Mouse (Mus musculus) embryonic facial prominence, embryonic 10.5 days (tissue): ENCODE results near the gene Serpine1. TPM values are rescaled to one million over a fixed set of nuclear protein-coding genes. Genes with fewer than 3 reads are reported as not detected.

Source experiments
- DNase-seq: peaks from one replicate; pipeline ENCODE4 v3.0.0-alpha.2; 2017; ENCODE audit warnings: low spot score
- H3K27ac ChIP-seq: fragments of 300-500 bp; sonication (generic); replicated peaks from 2 replicates; pipeline ENCODE4 v1.5.1; 2016; ENCODE audit warnings: mild to moderate bottlenecking
- H3K27me3 ChIP-seq: fragments of 300-500 bp; sonication (generic); replicated peaks from 2 replicates; pipeline ENCODE4 v1.6.1; 2016; ENCODE audit warnings: low read depth, mild to moderate bottlenecking; ENCODE audit not compliant: poor library complexity, severe bottlenecking
- H3K36me3 ChIP-seq: fragments of 300-500 bp; sonication (generic); replicated peaks from 2 replicates; pipeline ENCODE4 v1.6.1; 2016; ENCODE audit warnings: mild to moderate bottlenecking, moderate library complexity
- H3K4me1 ChIP-seq: fragments of 300-500 bp; sonication (generic); 2 replicates; pipeline ENCODE4 v1.6.1; 2016
- H3K4me3 ChIP-seq: fragments of 300-500 bp; sonication (generic); 2 replicates; pipeline ENCODE4 v1.5.1; 2016; ENCODE audit warnings: mild to moderate bottlenecking, moderate library complexity
- H3K9me3 ChIP-seq: fragments of 300-500 bp; sonication (generic); 2 replicates; pipeline ENCODE4 v1.6.1; 2016; ENCODE audit warnings: mild to moderate bottlenecking
- WGBS: fragments of 180-500 bp; shearing (Covaris S2); methylation state at CpG from one replicate; pipeline ENCODE4 v1.1.7; 2016; 5-methylcytosine and 5-hydroxymethylcytosine counted together
- polyA plus RNA-seq: library from polyadenylated mRNA; unstranded; fragments of >200 nt; fragmentation: Nextera tagmentation; extraction: Ambion mirVana; gene quantifications from 2 replicates; pipeline ENCODE4 v1.2.1, GENCODE M21; 2016

Gene Serpine1
- polyA plus RNA-seq, 1 experiment from 2014 or later: 0.12 TPM

DNA sequence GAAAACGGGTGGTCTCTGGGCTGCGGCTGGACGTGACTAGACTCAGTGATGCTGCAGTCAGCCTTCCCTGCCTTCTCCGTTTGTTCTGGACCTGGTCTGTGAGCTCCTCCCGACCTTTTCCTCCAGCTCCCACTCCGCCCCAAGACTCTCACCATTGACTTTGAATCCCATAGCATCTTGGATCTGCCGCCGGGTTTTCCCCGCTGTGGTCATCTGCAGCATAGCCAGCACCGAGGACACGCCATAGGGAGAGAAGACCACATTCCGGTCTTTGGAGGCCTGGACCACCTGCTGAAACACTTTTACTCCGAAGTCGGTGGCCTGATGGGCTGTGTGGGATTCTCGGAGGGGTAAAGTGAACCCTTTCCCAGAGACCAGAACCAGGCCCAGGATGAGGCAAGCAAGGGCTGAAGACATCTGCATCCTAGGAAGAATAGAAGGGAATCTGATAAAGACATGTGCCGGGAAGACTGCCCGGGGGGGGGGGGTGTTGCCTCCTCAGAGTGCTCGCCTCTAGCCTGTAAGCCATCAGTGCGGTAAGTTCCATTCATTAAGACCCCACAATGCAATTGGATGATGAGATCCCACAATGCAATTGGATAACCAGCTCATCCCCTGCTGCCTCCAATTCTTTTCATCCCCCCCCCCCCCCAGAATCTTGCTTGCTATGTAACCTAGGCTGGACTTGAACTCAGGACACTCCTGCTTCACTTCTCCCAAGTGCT is 1.0 kb downstream of the Serpine1 start:
- H3K36me3 ChIP-seq: no peaks in the 10 kb centered on the region
- WGBS: 88% methylated on average over 19 of the region's 19 CpGs
- DNase-seq: no peak
- no peak overlapping the region for H3K4me3 ChIP-seq
- no peaks in the 10 kb centered on the region for H3K9me3 ChIP-seq
- H3K27ac ChIP-seq: no peak overlapping the region
- H3K4me1 ChIP-seq: peaks cover 33% of the 10 kb centered on the region
- H3K27me3 ChIP-seq: no peaks in the 10 kb centered on the region

DNA sequence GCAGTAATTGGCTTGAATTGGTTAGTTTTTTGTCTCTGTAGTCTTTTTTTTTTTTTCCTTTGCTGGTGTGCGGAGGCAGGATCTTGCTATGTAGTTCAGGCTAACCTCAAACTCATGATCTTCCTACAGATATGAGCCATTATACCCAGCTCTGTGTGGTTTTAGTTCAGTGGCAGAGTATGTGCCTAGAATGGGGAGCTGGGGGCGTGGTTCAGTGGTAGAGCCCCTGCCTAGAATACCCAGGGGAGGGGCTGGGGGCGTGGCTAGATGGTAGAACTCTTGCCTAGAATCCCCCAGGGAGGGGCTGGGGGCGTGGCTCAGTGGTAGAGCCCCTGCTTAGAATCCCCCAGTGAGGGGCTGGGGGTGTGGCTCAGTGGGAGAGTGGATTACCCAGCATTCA is 3.4 kb downstream of the Serpine1 start:
- DNase-seq: no peak
- H3K4me3 ChIP-seq: no peak overlapping the region
- H3K9me3 ChIP-seq: no peaks in the 10 kb centered on the region
- no peak overlapping the region for H3K27ac ChIP-seq
- WGBS: 66% methylated on average over 4 of the region's 4 CpGs
- peaks cover 17% of the 10 kb centered on the region for H3K4me1 ChIP-seq
- H3K27me3 ChIP-seq: no peaks in the 10 kb centered on the region
- no peaks in the 10 kb centered on the region for H3K36me3 ChIP-seq

DNA sequence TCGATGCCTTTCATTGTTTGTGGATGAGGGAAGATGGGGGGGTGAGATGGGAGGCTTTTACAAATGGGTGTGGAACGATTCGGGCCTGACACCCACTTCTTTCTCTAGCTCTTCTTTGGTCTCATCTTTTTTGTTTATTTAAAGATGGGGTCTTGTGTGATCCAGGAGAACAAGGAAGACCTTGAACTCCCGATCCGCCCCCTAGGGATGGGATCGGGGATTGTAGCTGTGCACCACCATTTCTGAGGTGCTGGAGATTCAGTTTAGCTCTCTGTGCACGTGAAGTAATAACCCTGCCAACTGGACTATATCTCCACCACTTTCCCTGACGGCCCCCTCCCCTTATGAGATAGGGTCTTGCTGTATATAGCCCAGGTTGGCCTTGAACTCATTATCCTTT is 6.1 kb downstream of the Serpine1 start:
- no peaks in the 10 kb centered on the region for H3K27me3 ChIP-seq
- H3K27ac ChIP-seq: no peak overlapping the region
- DNase-seq: no peak
- no peak overlapping the region for H3K4me3 ChIP-seq
- WGBS: 73% methylated on average over 8 of the region's 8 CpGs
- H3K36me3 ChIP-seq: no peaks in the 10 kb centered on the region
- H3K9me3 ChIP-seq: no peaks in the 10 kb centered on the region
- H3K4me1 ChIP-seq: no peaks in the 10 kb centered on the region

DNA sequence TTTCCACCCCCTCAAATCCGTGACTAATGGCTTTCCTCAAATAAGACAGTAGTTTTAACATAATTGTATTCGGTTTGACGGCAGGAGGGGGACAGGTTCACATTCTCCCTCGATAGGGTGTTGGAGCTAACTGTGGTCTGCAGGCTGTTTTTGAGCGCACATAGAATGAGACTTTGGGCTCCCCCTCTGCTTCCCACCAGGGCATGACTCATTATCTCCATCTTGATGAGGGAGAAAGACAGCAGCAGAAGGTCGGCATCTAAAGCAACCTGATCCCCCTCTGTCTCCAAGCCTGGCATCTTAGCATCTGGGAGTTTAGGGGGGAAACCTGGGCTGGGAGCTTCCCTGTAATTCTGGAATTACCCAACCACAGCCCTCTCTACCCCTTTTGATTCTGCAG is 6.6 kb downstream of the Serpine1 start:
- no peak for DNase-seq
- WGBS: 63% methylated on average over 6 of the region's 6 CpGs
- Histone ChIP-seq H3K36me3 (no peaks in the 10 kb centered on the region), H3K27me3 (no peaks in the 10 kb centered on the region), H3K4me1 (no peaks in the 10 kb centered on the region), H3K4me3 (no peak overlapping the region), H3K9me3 (no peaks in the 10 kb centered on the region), H3K27ac (no peak overlapping the region)

DNA sequence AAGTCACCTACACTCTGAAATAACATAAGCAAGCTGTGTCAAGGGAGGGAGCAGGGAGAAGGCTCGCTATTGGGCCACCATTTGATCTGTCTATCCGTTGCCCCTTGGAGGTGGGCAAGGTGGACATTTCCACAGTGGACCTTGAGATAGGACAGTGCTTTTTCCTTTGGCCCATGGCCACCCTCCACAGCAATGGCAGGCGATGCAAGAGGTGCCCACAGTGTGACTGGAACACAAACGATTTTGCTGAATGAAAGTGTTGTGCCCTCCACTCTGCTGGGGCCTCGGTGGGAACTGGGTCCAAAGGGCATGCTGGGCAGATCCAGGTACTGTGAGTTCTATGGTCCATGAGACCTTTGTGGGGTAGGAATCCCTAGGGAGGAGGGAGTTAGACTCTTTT is 9.5 kb downstream of the Serpine1 start:
- DNase-seq: no peak
- Histone ChIP-seq H3K27me3 (no peaks in the 10 kb centered on the region), H3K4me3 (no peak overlapping the region), H3K27ac (no peak overlapping the region), H3K9me3 (no peaks in the 10 kb centered on the region), H3K4me1 (no peaks in the 10 kb centered on the region), H3K36me3 (no peaks in the 10 kb centered on the region)
- WGBS: 81% methylated on average over 5 of the region's 5 CpGs

DNA sequence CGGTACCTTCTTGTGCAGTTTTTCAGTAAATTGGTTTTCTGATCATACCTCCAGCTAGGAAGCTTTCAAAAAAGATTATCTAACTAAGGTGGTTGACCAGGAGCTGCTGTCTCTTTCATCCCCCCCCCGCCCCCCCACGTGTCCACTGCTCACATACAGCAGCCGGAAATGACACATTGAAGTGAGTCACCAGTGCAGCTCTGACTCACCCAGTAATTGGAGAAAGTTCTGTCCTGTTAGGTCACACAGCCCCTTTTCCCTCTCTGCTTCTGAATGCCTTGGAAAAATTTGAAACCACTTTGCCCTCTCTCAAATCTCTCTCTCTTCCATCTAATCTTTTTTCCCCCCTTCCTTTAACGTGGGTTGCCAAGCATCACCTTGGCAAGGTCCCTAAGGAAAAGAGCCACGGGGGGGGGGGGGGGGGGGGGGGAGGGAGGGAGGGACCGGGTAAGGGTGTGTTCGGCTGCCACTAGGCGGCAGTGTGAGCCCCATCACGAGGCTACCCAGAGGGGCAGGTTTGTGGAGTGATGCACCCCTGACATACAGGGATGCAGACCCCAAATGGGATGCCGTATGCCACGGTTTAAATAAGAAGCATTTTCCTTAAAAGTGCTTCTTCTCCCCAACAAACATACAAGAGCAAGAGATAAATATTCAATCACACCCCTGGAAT is 10.1 kb downstream of the Serpine1 start:
- Histone ChIP-seq H3K27me3 (no peaks in the 10 kb centered on the region), H3K4me3 (no peak overlapping the region), H3K9me3 (no peaks in the 10 kb centered on the region), H3K27ac (no peak overlapping the region), H3K4me1 (no peaks in the 10 kb centered on the region), H3K36me3 (no peaks in the 10 kb centered on the region)
- WGBS: 28% methylated on average over 12 of the region's 12 CpGs
- peak; percentile 40 for DNase-seq

DNA sequence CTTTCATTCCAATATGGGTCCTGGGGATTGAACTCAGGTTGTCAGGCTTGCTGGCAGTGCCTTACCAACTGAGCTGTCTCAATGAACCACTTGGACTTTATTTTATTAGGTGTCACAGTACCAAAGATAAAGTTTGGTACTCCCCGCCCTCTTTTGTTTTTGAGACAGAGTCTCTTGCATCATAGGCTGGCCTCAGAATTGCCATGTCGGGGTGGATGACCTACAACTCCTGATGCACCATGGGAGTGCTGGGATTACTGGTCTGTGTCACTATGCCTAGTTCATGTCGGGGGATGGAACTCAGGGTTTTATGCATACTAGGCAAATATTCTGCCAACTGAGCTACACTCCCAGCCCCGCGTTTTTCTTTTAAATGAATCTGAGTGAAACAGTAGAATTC is 17.2 kb downstream of the Serpine1 start:
- H3K36me3 ChIP-seq: no peaks in the 10 kb centered on the region
- WGBS: 91% methylated on average over 5 of the region's 5 CpGs
- H3K4me3 ChIP-seq: no peak overlapping the region
- no peaks in the 10 kb centered on the region for H3K4me1 ChIP-seq
- DNase-seq: no peak
- H3K9me3 ChIP-seq: no peaks in the 10 kb centered on the region
- no peak overlapping the region for H3K27ac ChIP-seq
- H3K27me3 ChIP-seq: no peaks in the 10 kb centered on the region

DNA sequence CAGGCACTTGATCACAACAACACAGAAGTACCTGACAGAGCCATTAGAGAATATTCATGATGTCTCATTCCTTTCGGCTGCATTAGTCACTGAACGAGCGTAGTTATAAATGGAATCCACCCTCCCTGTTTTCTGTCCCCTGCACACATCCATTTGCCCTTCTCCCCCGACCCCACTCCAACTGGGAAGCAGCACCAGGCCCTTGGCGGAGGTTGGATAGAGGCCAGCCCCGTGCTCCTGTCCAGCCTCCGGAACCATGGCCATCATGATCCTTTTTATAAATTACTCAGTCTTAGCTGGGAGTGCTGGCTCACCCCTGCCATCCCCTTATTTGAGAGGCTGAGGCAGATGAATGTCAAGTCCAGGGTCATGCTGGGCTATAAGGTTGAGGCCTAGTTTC is 17.8 kb downstream of the Serpine1 start:
- 89% methylated on average over 7 of the region's 7 CpGs for WGBS
- no peaks in the 10 kb centered on the region for H3K9me3 ChIP-seq

DNA sequence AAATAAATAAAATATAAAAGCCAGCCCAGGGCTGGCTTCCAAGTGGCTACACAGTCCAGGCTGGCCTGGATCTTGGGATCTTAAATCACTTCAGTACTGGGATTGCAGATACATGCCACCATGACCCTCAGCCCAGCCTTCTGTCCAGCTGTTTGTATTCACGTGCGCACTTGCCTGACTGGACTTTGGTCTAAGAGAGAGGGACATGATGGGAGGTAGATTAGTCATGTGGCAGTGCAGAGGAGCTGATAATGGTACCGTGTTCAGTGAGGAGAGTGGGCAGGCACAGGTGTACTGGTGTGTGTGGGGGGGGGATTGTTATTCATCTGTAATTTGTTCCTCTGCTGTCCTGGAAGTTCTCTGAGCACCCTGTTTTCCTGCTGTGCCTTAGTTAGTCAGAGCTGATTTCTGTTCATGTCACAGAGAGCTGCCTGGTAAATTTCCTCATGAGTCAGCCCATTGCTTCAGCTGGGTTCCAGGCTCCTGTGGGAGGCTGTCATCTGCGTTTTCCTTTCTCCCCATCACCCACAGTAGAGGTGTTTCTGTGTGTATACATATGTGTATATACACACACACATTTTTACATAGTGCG is 20.1 kb downstream of the Serpine1 start:
- no peaks in the 10 kb centered on the region for H3K4me1 ChIP-seq
- no peaks in the 10 kb centered on the region for H3K36me3 ChIP-seq
- H3K27ac ChIP-seq: no peak overlapping the region
- 89% methylated on average over 5 of the region's 5 CpGs for WGBS
- DNase-seq: no peak
- no peak overlapping the region for H3K4me3 ChIP-seq
- H3K27me3 ChIP-seq: no peaks in the 10 kb centered on the region
- H3K9me3 ChIP-seq: no peaks in the 10 kb centered on the region

More for the DNA sequence above, 17.8 kb downstream of the Serpine1 start:
- no peak for DNase-seq
- Histone ChIP-seq H3K4me3 (no peak overlapping the region), H3K4me1 (no peaks in the 10 kb centered on the region), H3K27ac (no peak overlapping the region), H3K27me3 (no peaks in the 10 kb centered on the region), H3K36me3 (no peaks in the 10 kb centered on the region)

DNA sequence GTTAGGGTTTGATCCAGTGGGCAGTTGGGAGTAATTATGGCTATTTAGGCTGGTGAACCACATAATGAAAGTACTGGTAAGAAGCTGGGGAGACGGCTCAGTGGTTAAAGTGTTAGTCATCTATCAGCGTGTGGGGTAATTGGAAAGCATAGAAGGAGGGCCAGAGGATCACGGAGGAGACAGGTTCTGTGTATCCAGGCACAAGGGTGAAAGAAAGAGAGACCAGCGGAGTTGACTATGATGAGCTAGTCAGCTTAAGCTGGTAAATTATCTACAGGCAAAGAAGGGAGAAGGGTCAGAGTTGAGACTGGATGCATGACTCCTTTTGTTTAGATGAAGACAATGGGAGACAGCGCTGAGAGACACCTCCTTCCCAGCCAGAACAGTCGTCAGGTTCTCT is 20.9 kb downstream of the Serpine1 start:
- H3K9me3 ChIP-seq: no peaks in the 10 kb centered on the region
- H3K36me3 ChIP-seq: no peaks in the 10 kb centered on the region
- H3K27me3 ChIP-seq: no peaks in the 10 kb centered on the region
- H3K4me1 ChIP-seq: peaks cover 5% of the 10 kb centered on the region
- no peak overlapping the region for H3K4me3 ChIP-seq
- 65% methylated on average over 6 of the region's 6 CpGs for WGBS
- H3K27ac ChIP-seq: no peak overlapping the region
- DNase-seq: no peak

DNA sequence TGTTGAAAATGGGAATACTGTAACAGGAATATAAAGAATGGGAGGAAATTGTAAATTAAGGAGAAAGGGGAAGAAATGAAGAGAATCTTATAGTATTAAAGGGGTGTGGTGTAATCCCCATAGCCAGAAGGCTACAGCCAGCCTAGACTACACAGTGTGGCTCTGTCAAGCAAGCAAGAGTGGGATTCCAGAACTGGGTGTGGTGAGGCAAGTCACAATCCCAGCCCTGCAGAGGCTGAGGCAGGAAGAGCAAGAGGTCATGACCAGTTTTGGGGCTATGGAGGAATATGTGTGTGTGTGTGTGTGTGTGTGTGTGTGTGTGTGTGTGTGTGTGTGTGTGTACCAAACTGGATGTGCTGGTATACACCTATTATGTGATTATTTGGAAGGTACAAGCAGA is 25.1 kb downstream of the Serpine1 start:
- no peak for DNase-seq
- no peaks in the 10 kb centered on the region for H3K9me3 ChIP-seq
- no peak overlapping the region for H3K4me3 ChIP-seq
- peaks cover 17% of the 10 kb centered on the region for H3K4me1 ChIP-seq
- H3K27ac ChIP-seq: no peak overlapping the region
- no peaks in the 10 kb centered on the region for H3K27me3 ChIP-seq
- peaks cover 14% of the 10 kb centered on the region for H3K36me3 ChIP-seq

DNA sequence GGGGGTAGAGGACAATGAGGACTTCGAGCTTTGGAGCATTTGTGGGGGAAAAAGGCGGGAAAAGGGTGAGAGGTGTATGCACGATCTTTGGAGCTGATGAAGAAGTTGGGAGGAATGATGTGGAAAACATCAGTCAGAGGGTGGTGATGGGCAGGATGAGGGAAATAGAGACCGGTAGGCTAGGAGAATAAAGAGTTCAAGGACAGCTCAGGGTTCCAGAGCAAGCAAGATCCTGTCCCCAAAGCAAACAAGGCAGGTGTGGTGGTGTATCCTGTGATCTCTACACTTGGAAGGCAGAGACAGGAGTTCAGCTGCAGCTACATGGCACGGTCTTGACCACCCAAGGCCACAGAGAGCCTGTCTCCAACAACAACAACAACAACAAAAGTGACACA is 25.7 kb downstream of the Serpine1 start:
- Histone ChIP-seq H3K27me3 (no peaks in the 10 kb centered on the region), H3K9me3 (no peaks in the 10 kb centered on the region), H3K36me3 (peaks cover 21% of the 10 kb centered on the region), H3K4me1 (peaks cover 17% of the 10 kb centered on the region), H3K27ac (peak overlapping the region; percentile 93), H3K4me3 (peak overlapping the region; percentile 84)
- no peak for DNase-seq
- 32% methylated on average over 5 of the region's 5 CpGs for WGBS
